Mouse (Mus musculus) forebrain, embryonic 12.5 days (tissue): Measurements from ENCODE around the gene Tec. TPM values are rescaled to one million over a fixed set of nuclear protein-coding genes. Genes with fewer than 3 reads are reported as not detected.

Experiments used
- ATAC-seq: fragments of 200-750 bp; cut with Nextera tagmentation; 2 replicates; pipeline ENCODE4 v1.8.0; 2017; ENCODE audit warnings: moderate TSS enrichment; ENCODE audit not compliant: low FRiP score
- H3K27ac ChIP-seq: fragments of 300-500 bp; sonication (generic); 2 replicates; pipeline ENCODE4 v1.5.1; 2016; ENCODE audit warnings: mild to moderate bottlenecking
- H3K27me3 ChIP-seq: fragments of 300-500 bp; sonication (generic); 2 replicates; pipeline ENCODE4 v1.6.1; 2016; ENCODE audit warnings: mild to moderate bottlenecking
- H3K36me3 ChIP-seq: fragments of 300-500 bp; sonication (generic); replicated peaks from 2 replicates; pipeline ENCODE4 v1.6.1; 2016; ENCODE audit warnings: mild to moderate bottlenecking
- H3K4me1 ChIP-seq: fragments of 300-500 bp; sonication (generic); 2 replicates; pipeline ENCODE4 v1.6.1; 2016
- H3K4me2 ChIP-seq: fragments of 300-500 bp; sonication (generic); 2 replicates; pipeline ENCODE4 v1.6.1; 2016; ENCODE audit warnings: mild to moderate bottlenecking, moderate library complexity
- H3K4me3 ChIP-seq: fragments of 300-500 bp; sonication (generic); replicated peaks from 2 replicates; pipeline ENCODE4 v1.5.1; 2016; ENCODE audit warnings: mild to moderate bottlenecking
- H3K9ac ChIP-seq: fragments of 300-500 bp; sonication (generic); 2 replicates; pipeline ENCODE4 v1.6.1; 2016; ENCODE audit warnings: mild to moderate bottlenecking
- H3K9me3 ChIP-seq: fragments of 300-500 bp; sonication (generic); 2 replicates; pipeline ENCODE4 v1.6.1; 2016
- WGBS: fragments of 180-500 bp; shearing (Covaris S2); methylation state at CpG from one replicate; pipeline ENCODE4 v1.1.7; 2016; 5-methylcytosine and 5-hydroxymethylcytosine counted together
- polyA plus RNA-seq: library from polyadenylated mRNA; unstranded; fragments of >200 nt; fragmentation: Nextera tagmentation; extraction: Ambion mirVana; gene quantifications from 2 replicates; pipeline ENCODE4 v1.2.1, GENCODE M21; 2016

The Tec gene
- polyA plus RNA-seq, 1 experiment from 2014 or later = 3.4 TPM

DNA sequence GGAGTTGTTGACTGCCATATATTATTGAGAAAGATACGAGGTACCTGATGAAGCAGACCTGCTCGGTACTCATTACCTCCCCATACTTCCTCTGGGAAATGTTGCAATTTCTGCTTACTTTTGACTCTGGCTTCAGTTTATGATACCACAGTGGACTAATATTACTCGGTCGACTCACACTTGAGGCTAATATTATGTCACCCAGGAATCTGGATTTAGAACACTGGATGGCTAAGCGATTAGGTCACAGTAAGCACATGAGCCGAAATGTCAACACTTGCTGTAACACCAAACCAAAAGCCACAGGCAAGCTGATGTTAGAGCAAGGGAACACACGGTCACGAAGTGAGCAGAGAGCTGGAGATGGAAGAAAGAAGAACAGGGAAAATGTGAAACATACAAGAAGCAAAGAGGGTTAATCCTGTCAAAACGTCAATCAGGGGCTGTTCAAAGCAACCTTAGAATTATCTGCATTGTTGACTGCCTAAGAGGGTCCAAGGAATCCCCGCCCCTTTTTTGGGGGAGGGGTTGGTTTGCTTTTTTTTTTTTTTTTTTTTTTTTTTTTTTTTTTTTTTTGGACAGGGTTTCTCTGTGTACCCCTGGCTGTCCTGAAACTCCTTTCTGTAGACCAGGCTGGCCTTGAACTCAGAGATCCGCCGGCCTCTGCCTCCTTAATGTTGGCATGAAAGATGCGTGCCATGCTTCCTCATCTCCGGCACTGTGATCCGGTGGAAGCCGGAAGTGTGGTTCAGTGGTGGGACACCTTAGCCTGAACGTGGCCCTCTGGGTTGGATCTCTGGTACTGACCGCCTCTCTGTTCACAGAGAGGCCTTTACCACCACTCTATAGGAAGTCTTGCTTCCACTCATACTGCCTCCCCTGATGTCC is 36.9 kb upstream of the Tec start:
- Histone ChIP-seq H3K9ac (no peak overlapping the region), H3K4me1 (no peaks in the 10 kb centered on the region), H3K4me3 (no peak overlapping the region), H3K27me3 (peaks cover 4% of the 10 kb centered on the region; the same call in 1 of the 2 replicates), H3K27ac (no peak overlapping the region), H3K4me2 (no peak overlapping the region), H3K36me3 (no peaks in the 10 kb centered on the region), H3K9me3 (no peaks in the 10 kb centered on the region)
- ATAC-seq = no peak
- 80% methylated on average over 18 of the region's 18 CpGs for whole genome bisulfite sequencing

GRCm38 (mm10) chr5:72902876-72903516 is 34.7 kb upstream of the Tec start:
- no peaks in the 10 kb centered on the region for H3K36me3 ChIP-seq
- no peak overlapping the region for H3K27ac ChIP-seq
- no peaks in the 10 kb centered on the region for H3K4me1 ChIP-seq
- no peak overlapping the region for H3K4me2 ChIP-seq
- H3K4me3 ChIP-seq = no peak overlapping the region
- H3K27me3 ChIP-seq = peaks cover 4% of the 10 kb centered on the region; the same call in 1 of the 2 replicates
- H3K9ac ChIP-seq = no peak overlapping the region
- WGBS = 94% methylated on average over 3 of the region's 3 CpGs
- no peak for ATAC-seq
- H3K9me3 ChIP-seq = no peaks in the 10 kb centered on the region

GRCm38 (mm10) chr5:72902312-72902711 is 34.0 kb upstream of the Tec start:
- WGBS = 35% methylated on average over 3 of the region's 3 CpGs
- no peaks in the 10 kb centered on the region for H3K4me1 ChIP-seq
- H3K9ac ChIP-seq = no peak overlapping the region
- H3K36me3 ChIP-seq = no peaks in the 10 kb centered on the region
- no peaks in the 10 kb centered on the region for H3K9me3 ChIP-seq
- H3K27me3 ChIP-seq = peaks cover 4% of the 10 kb centered on the region; the same call in 1 of the 2 replicates
- ATAC-seq = peak; percentile 57; the same call in 1 of the 2 replicates
- no peak overlapping the region for H3K4me2 ChIP-seq
- no peak overlapping the region for H3K27ac ChIP-seq
- no peak overlapping the region for H3K4me3 ChIP-seq

DNA sequence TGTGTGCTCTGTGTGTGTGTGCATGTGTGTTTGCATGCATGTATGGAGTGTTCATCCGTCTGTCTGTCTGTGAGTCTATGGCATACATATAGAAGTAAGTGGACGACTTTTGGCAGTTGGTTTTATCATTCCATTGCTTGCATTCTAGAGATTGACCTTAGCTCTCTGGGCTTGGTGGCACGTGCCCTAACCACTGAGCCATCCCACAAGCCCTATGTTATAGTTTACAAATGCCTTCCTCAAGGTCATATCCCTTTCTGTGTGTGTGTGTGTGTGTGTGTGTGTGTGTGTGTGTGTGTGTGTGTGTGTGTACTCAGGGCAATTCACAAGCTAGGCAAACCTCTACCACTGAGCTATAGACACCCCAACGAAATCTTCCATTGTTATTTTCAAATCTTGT is 33.6 kb upstream of the Tec start:
- H3K4me1 ChIP-seq = no peaks in the 10 kb centered on the region
- no peaks in the 10 kb centered on the region for H3K9me3 ChIP-seq
- ATAC-seq = no peak

GRCm38 (mm10) chr5:72899255-72899654 is 31.0 kb upstream of the Tec start:
- Histone ChIP-seq H3K4me3 (no peak overlapping the region), H3K4me1 (no peaks in the 10 kb centered on the region), H3K36me3 (no peaks in the 10 kb centered on the region), H3K27me3 (peaks cover 4% of the 10 kb centered on the region; the same call in 1 of the 2 replicates), H3K9ac (no peak overlapping the region), H3K4me2 (no peak overlapping the region), H3K27ac (no peak overlapping the region), H3K9me3 (no peaks in the 10 kb centered on the region)
- 93% methylated on average over 8 of the region's 8 CpGs for WGBS
- no peak for ATAC-seq

More for the DNA sequence above, 33.6 kb upstream of the Tec start:
- no peaks in the 10 kb centered on the region for H3K36me3 ChIP-seq
- H3K27me3 ChIP-seq = peaks cover 4% of the 10 kb centered on the region; the same call in 1 of the 2 replicates
- no peak overlapping the region for H3K4me2 ChIP-seq
- no peak overlapping the region for H3K27ac ChIP-seq
- no peak overlapping the region for H3K9ac ChIP-seq
- WGBS = 94% methylated on average over 4 of the region's 4 CpGs
- H3K4me3 ChIP-seq = no peak overlapping the region

- ATAC-seq = no peak
- H3K4me2 ChIP-seq = no peak overlapping the region
- 53% methylated on average over 6 of the region's 6 CpGs for WGBS
Observed at GRCm38 (mm10) chr5:72897998-72898397, 29.7 kb upstream of the Tec start.

DNA sequence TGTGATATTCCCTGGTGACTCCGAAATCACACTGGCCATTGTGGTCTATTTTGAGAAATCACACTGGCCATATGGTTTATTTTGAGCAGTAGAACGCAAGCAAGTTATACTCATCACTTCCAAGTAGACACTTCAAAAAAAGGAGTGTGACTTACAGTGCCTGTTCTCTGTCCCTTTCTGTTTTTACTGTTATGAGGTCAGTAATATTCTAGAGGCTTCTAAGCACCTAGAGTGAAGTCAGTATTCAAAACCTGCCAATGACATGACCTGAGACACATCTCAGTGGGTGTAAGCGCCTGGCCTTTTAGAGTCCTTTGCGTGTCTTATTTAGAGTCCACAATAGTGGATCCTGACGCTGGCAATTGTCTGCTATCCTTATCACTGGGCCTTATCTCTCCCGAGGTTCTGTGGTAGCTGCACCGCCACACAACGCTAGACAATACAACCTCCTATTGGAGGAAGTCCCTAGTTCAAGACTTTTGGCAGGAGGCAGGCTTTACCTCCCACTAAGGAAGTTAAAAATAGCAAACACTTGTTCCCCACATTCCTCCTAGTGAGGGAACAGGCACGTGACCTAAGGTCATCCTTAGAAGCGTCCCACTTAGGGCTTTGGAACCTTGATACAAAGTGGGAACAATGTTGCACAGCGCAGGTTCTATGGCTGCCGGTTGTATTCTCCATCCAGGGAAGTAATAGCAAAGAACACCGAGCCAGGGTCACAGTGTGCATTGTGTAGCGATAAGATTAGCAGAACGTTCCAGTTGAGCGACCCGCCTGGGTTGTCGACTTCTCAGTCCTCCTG is 28.4 kb upstream of the Tec start:
- Histone ChIP-seq H3K9me3 (no peaks in the 10 kb centered on the region), H3K4me1 (no peaks in the 10 kb centered on the region), H3K36me3 (no peaks in the 10 kb centered on the region), H3K9ac (no peak overlapping the region), H3K27ac (no peak overlapping the region), H3K27me3 (no peaks in the 10 kb centered on the region; the same call in 1 of the 2 replicates), H3K4me2 (no peak overlapping the region), H3K4me3 (no peak overlapping the region)
- no peak for ATAC-seq
- 81% methylated on average over 18 of the region's 18 CpGs for WGBS

More at GRCm38 (mm10) chr5:72897998-72898397, 29.7 kb upstream of the Tec start:
- peaks cover under 1% of the 10 kb centered on the region; the same call in 1 of the 2 replicates for H3K27me3 ChIP-seq
- H3K9me3 ChIP-seq = no peaks in the 10 kb centered on the region
- no peaks in the 10 kb centered on the region for H3K4me1 ChIP-seq
- H3K9ac ChIP-seq = no peak overlapping the region
- H3K4me3 ChIP-seq = no peak overlapping the region
- H3K36me3 ChIP-seq = no peaks in the 10 kb centered on the region
- no peak overlapping the region for H3K27ac ChIP-seq

DNA sequence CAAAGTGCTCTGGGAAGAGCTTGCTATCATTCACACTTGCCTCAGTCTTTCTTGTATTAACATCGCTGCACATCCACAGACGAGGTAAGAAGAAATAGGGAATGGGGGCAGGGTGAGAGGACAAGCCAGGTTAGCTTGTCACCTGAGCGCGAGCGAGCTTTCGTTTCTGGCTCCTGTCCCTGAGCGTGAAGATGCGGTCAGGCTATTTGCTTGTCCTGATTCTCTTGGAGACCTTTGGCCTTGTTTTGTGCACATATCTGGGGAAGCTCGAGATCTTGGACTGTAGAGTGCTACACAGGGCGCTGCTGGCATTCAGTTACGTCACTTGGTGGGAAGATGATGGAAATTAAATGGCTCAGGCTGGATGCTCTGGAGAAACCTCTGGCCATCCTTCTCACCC is 27.0 kb upstream of the Tec start:
- Histone ChIP-seq H3K27ac (no peak overlapping the region), H3K27me3 (no peaks in the 10 kb centered on the region), H3K9me3 (no peaks in the 10 kb centered on the region), H3K4me1 (no peaks in the 10 kb centered on the region), H3K9ac (no peak overlapping the region), H3K36me3 (no peaks in the 10 kb centered on the region), H3K4me3 (no peak overlapping the region), H3K4me2 (no peak overlapping the region)
- 93% methylated on average over 11 of the region's 11 CpGs for WGBS
- ATAC-seq = no peak

- Histone ChIP-seq H3K27ac (no peak overlapping the region), H3K4me1 (no peaks in the 10 kb centered on the region), H3K4me3 (no peak overlapping the region), H3K9me3 (no peaks in the 10 kb centered on the region), H3K4me2 (no peak overlapping the region), H3K27me3 (no peaks in the 10 kb centered on the region), H3K9ac (no peak overlapping the region), H3K36me3 (no peaks in the 10 kb centered on the region)
- 53% methylated on average over 5 of the region's 5 CpGs for WGBS
- ATAC-seq = no peak
Observed at GRCm38 (mm10) chr5:72893987-72894386, 25.7 kb upstream of the Tec start.

DNA sequence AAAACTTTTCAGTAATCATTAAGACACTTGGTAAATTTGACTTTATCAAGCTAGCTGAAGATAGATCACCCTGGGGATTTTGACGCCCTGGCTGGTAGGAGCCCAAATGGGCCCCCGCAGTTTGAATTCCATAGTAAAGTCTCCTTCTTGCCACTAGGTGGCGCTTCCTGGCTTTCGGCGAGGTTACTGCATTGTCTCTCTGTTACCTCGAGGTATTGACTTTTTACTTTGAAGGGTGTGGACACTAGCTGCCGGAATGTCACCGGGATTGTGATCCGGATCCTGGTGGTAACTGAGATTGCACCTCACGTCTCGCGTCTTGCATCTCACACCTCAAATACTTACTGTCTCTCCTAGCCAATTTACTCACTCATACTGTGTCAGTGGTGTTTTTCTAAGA is 23.3 kb upstream of the Tec start:
- WGBS = 8% methylated on average over 12 of the region's 12 CpGs
- Histone ChIP-seq H3K4me2 (no peak overlapping the region), H3K9me3 (no peaks in the 10 kb centered on the region), H3K27me3 (0 out of 2 replicates have a peak, but pooled peaks cover 2% of the 10 kb centered on the region), H3K27ac (no peak overlapping the region), H3K9ac (no peak overlapping the region), H3K36me3 (no peaks in the 10 kb centered on the region), H3K4me3 (no peak overlapping the region), H3K4me1 (no peaks in the 10 kb centered on the region)
- peak; percentile 39; the same call in 1 of the 2 replicates for ATAC-seq

DNA sequence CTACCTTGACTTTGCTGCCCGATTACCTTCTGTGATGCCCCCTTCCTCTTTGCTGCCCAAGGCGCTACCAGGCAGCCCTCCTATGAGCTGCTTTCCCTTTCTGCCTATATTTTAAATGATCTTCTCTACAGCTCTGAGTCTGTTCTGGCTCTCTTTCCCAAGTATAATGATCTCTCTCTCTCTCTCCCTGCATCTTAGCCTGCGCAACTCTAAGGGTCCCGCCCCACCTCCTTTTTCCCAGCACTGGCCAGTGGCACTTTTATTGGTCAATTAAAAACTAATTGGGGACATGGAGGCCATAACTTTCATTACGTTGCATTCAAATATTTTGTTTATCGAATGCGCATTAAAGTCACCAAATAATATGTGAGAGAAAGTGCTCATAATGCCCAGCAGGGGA is 20.0 kb upstream of the Tec start:
- H3K9me3 ChIP-seq = no peaks in the 10 kb centered on the region
- no peak overlapping the region for H3K4me2 ChIP-seq
- H3K9ac ChIP-seq = no peak overlapping the region
- H3K4me1 ChIP-seq = no peaks in the 10 kb centered on the region
- 91% methylated on average over 7 of the region's 7 CpGs for WGBS
- no peak overlapping the region for H3K4me3 ChIP-seq
- no peak overlapping the region for H3K27ac ChIP-seq
- H3K27me3 ChIP-seq = 0 out of 2 replicates have a peak, but pooled peaks cover 2% of the 10 kb centered on the region
- no peaks in the 10 kb centered on the region for H3K36me3 ChIP-seq
- ATAC-seq = no peak
